Mouse (Mus musculus) T-helper 1 cell (primary cell): ENCODE results near the gene Tmem196.
"Not testable (repeated sequence)": the region's sequence is repeated elsewhere in the genome, so short reads cannot be mapped to it uniquely, and the experiment has no call there.

ENCODE experiments used
- in situ Hi-C: fragments of 300-600 bp; cut with MboI, MseI; formaldehyde crosslinking; loops from one replicate; pipeline ENCODE4 v1.15.1; 2025; ENCODE audit warnings: high pct_unique_total_duplicates

Gene Tmem196

GRCm38 (mm10) chr12:119945589-119946310 lies at the start of gene Tmem196:
Tmem196 (plus strand) TSS chr12:119945822.
- in situ Hi-C loops, result no loop called here

- in situ Hi-C loops, result no loop called here
These were observed 680 bp downstream of the Tmem196 start for GRCm38 (mm10) chr12:119946311-119946692.

- in situ Hi-C loops, result no loop called here
These were observed 11.4 kb downstream of the Tmem196 start for GRCm38 (mm10) chr12:119957041-119957440.

GRCm38 (mm10) chr12:119960730-119961129 lies 15.1 kb downstream of the Tmem196 start:
- in situ Hi-C loops, result no loop called here

GRCm38 (mm10) chr12:119965373-119965772 lies 19.8 kb downstream of the Tmem196 start:
- in situ Hi-C loops, result no loop called here

GRCm38 (mm10) chr12:119970068-119970467 lies 24.4 kb downstream of the Tmem196 start:
- in situ Hi-C loops, result no loop called here

- in situ Hi-C loops, result no loop called here
These were observed 36.1 kb downstream of the Tmem196 start for GRCm38 (mm10) chr12:119981731-119982130.

- in situ Hi-C loops, result no loop called here
These were observed 52.6 kb downstream of the Tmem196 start for GRCm38 (mm10) chr12:119998267-119998666.

- in situ Hi-C loops, result no loop called here
These were observed 58.7 kb downstream of the Tmem196 start for GRCm38 (mm10) chr12:120004280-120004679.

GRCm38 (mm10) chr12:120014768-120015167 lies 69.1 kb downstream of the Tmem196 start:
- in situ Hi-C loops, result no loop called here

GRCm38 (mm10) chr12:120015201-120015600 lies 69.6 kb downstream of the Tmem196 start:
- in situ Hi-C loops, result no loop called here

GRCm38 (mm10) chr12:120028089-120028959 lies 82.7 kb downstream of the Tmem196 start:
- in situ Hi-C loops, result not testable (repeated sequence)
